Mouse (Mus musculus): ENCODE data around the gene Egfr. TPM values are rescaled to one million over a fixed set of nuclear protein-coding genes. Genes with fewer than 3 reads are reported as not detected.

The Egfr gene
- total and polyA plus RNA-seq, 2 experiments from 2014 or later: 12.4 to 29.3 TPM

GRCm38 (mm10) chr11:16907517-16908129 is 155.6 kb downstream of the Egfr start:
- ATAC-seq: no peak

GRCm38 (mm10) chr11:16914756-16915155 is 162.8 kb downstream of the Egfr start:
- H3K27me3 ChIP-seq (ENCODE audit: insufficient read depth, low read length): no peaks in the 10 kb centered on the region
- H3K4me3 ChIP-seq (ENCODE audit: low read length): no peak overlapping the region
- DNase-seq (ENCODE audit: low spot score) (no peak), ATAC-seq (no peak)
- no peaks in the 10 kb centered on the region; the same call in 1 of the 2 replicates for H3K36me3 ChIP-seq (ENCODE audit: insufficient read depth, low read length)
- no peak overlapping the region for H3K4me2 ChIP-seq (ENCODE audit: low read depth, low read length)
- H3K9ac ChIP-seq (replicated peaks; ENCODE audit: low read length): no peak overlapping the region
- no peak overlapping the region for H3K27ac ChIP-seq
- H3K9me3 ChIP-seq (ENCODE audit: low read length): no peaks in the 10 kb centered on the region
- TF ChIP-seq CTCF (IDR thresholded peaks at IDR 0.05; ENCODE audit: low read depth): no peak
- no peaks in the 10 kb centered on the region for H3K4me1 ChIP-seq (ENCODE audit: insufficient read depth, low read length)
- WGBS: 72% methylated on average over 3 of the region's 3 CpGs

More at GRCm38 (mm10) chr11:16907517-16908129, 155.6 kb downstream of the Egfr start:
- no peak for DNase-seq (ENCODE audit: low spot score)
- H3K4me3 ChIP-seq (ENCODE audit: low read length): no peak overlapping the region
- no peak overlapping the region for H3K9ac ChIP-seq (replicated peaks; ENCODE audit: low read length)
- WGBS: 97% methylated on average over 1 of the region's 1 CpGs
- no peak for TF ChIP-seq CTCF (IDR thresholded peaks at IDR 0.05; ENCODE audit: low read depth)
- H3K27ac ChIP-seq: no peak overlapping the region
- no peaks in the 10 kb centered on the region; the same call in 1 of the 2 replicates for H3K36me3 ChIP-seq (ENCODE audit: insufficient read depth, low read length)
- no peaks in the 10 kb centered on the region for H3K27me3 ChIP-seq (ENCODE audit: insufficient read depth, low read length)
- H3K4me2 ChIP-seq (ENCODE audit: low read depth, low read length): no peak overlapping the region
- H3K9me3 ChIP-seq (ENCODE audit: low read length): no peaks in the 10 kb centered on the region
- no peaks in the 10 kb centered on the region; the same call in 1 of the 2 replicates for H3K4me1 ChIP-seq (ENCODE audit: insufficient read depth, low read length)

- no peaks in the 10 kb centered on the region for H3K9me3 ChIP-seq (ENCODE audit: low read length)
- no peaks in the 10 kb centered on the region for H3K4me1 ChIP-seq (ENCODE audit: insufficient read depth, low read length)
- no peaks in the 10 kb centered on the region for H3K36me3 ChIP-seq (ENCODE audit: insufficient read depth, low read length)
- H3K4me3 ChIP-seq (ENCODE audit: low read length): no peak overlapping the region
- H3K27ac ChIP-seq: no peak overlapping the region
- 67% methylated on average over 5 of the region's 5 CpGs for WGBS
- no peak for ATAC-seq
- H3K4me2 ChIP-seq (ENCODE audit: low read depth, low read length): no peak overlapping the region
- TF ChIP-seq CTCF (IDR thresholded peaks at IDR 0.05; ENCODE audit: low read depth): no peak
- DNase-seq (ENCODE audit: low spot score): no peak
- no peaks in the 10 kb centered on the region for H3K27me3 ChIP-seq (ENCODE audit: insufficient read depth, low read length)
- no peak overlapping the region for H3K9ac ChIP-seq (replicated peaks; ENCODE audit: low read length)
These were observed 163.8 kb downstream of the Egfr start for GRCm38 (mm10) chr11:16915850-16916249.

- Histone ChIP-seq H3K4me2 (ENCODE audit: low read depth, low read length) (no peak overlapping the region), H3K4me3 (ENCODE audit: low read length) (no peak overlapping the region), H3K36me3 (ENCODE audit: insufficient read depth, low read length) (no peaks in the 10 kb centered on the region), H3K27me3 (ENCODE audit: insufficient read depth, low read length) (no peaks in the 10 kb centered on the region), H3K9ac (replicated peaks; ENCODE audit: low read length) (no peak overlapping the region), H3K9me3 (ENCODE audit: low read length) (no peaks in the 10 kb centered on the region), H3K4me1 (ENCODE audit: insufficient read depth, low read length) (no peaks in the 10 kb centered on the region), H3K27ac (no peak overlapping the region)
- DNase-seq (ENCODE audit: low spot score): no peak
- ATAC-seq: no peak
- TF ChIP-seq CTCF (IDR thresholded peaks at IDR 0.05; ENCODE audit: low read depth): no peak
- 98% methylated on average over 2 of the region's 2 CpGs for WGBS
These were observed 165.5 kb downstream of the Egfr start for GRCm38 (mm10) chr11:16917512-16917911.

GRCm38 (mm10) chr11:16932159-16932558 is 180.2 kb downstream of the Egfr start:
- no peak overlapping the region for H3K4me3 ChIP-seq (ENCODE audit: low read length)
- TF ChIP-seq CTCF (IDR thresholded peaks at IDR 0.05; ENCODE audit: low read depth): no peak
- ATAC-seq (no peak), DNase-seq (ENCODE audit: low spot score) (no peak)
- no peak overlapping the region for H3K4me2 ChIP-seq (ENCODE audit: low read depth, low read length)
- WGBS: 96% methylated on average over 3 of the region's 3 CpGs
- no peaks in the 10 kb centered on the region for H3K27me3 ChIP-seq (ENCODE audit: insufficient read depth, low read length)
- H3K9ac ChIP-seq (replicated peaks; ENCODE audit: low read length): no peak overlapping the region
- no peaks in the 10 kb centered on the region for H3K9me3 ChIP-seq (ENCODE audit: low read length)
- no peak overlapping the region for H3K27ac ChIP-seq
- no peaks in the 10 kb centered on the region for H3K36me3 ChIP-seq (ENCODE audit: insufficient read depth, low read length)
- H3K4me1 ChIP-seq (ENCODE audit: insufficient read depth, low read length): no peaks in the 10 kb centered on the region; the same call in 1 of the 2 replicates

- 41% methylated on average over 6 of the region's 6 CpGs for WGBS
- DNase-seq (ENCODE audit: low spot score): no peak
These were observed 183.7 kb downstream of the Egfr start for GRCm38 (mm10) chr11:16935577-16936236.

More at GRCm38 (mm10) chr11:16935577-16936236, 183.7 kb downstream of the Egfr start:
- H3K9me3 ChIP-seq (ENCODE audit: low read length): no peaks in the 10 kb centered on the region
- peak; percentile 49; the same call in 1 of the 2 replicates for ATAC-seq
- no peak for TF ChIP-seq CTCF (IDR thresholded peaks at IDR 0.05; ENCODE audit: low read depth)
- H3K9ac ChIP-seq (replicated peaks; ENCODE audit: low read length): no peak overlapping the region
- no peaks in the 10 kb centered on the region for H3K27me3 ChIP-seq (ENCODE audit: insufficient read depth, low read length)
- H3K4me3 ChIP-seq (ENCODE audit: low read length): no peak overlapping the region
- no peak overlapping the region for H3K4me2 ChIP-seq (ENCODE audit: low read depth, low read length)
- H3K36me3 ChIP-seq (ENCODE audit: insufficient read depth, low read length): no peaks in the 10 kb centered on the region
- H3K4me1 ChIP-seq (ENCODE audit: insufficient read depth, low read length): no peaks in the 10 kb centered on the region; the same call in 1 of the 2 replicates
- H3K27ac ChIP-seq: no peak overlapping the region

Measured in hindbrain, postnatal 0 days (tissue).